Mouse (Mus musculus) brain, embryonic 14.5 days (tissue): ENCODE measurements around the gene Aif1. TPM values are rescaled to one million over a fixed set of nuclear protein-coding genes. Genes with fewer than 3 reads are reported as not detected.

Source experiments
- DNase-seq: peaks from one replicate; pipeline ENCODE4 v3.0.0-alpha.2; 2011; ENCODE audit warnings: low read depth
- CTCF ChIP-seq: fragments of 200-500 bp; IDR thresholded peaks from 2 replicates; pipeline ENCODE4 v1.5.1; 2012; ENCODE audit warnings: inconsistent platforms, mild to moderate bottlenecking, moderate library complexity, borderline replicate concordance; ENCODE audit not compliant: insufficient read depth, insufficient read length; ENCODE audit errors: extremely low read depth
- POLR2A ChIP-seq: fragments of 200-500 bp; IDR thresholded peaks from 2 replicates; pipeline ENCODE4 v1.6.1; 2012; ENCODE audit warnings: mild to moderate bottlenecking, inconsistent platforms, borderline replicate concordance; ENCODE audit not compliant: poor library complexity, insufficient read depth, insufficient read length, severe bottlenecking; ENCODE audit errors: extremely low read depth
- polyA plus RNA-seq: library from polyadenylated mRNA; depleted of rRNA; stranded (reverse); fragments of >200 nt; gene quantifications from 2 replicates; pipeline ENCODE4 v1.2.3, GENCODE M21; 2012

Gene Aif1
- polyA plus RNA-seq, 1 experiment: 1.6 TPM

GRCm38 (mm10) chr17:35141971-35142370, 33.9 kb downstream of the Aif1 start:
- no peak for DNase-seq
- no peak for TF ChIP-seq POLR2A
- TF ChIP-seq CTCF: no peak

GRCm38 (mm10) chr17:35140490-35140996, 35.3 kb downstream of the Aif1 start:
- no peak for TF ChIP-seq POLR2A
- no peak for TF ChIP-seq CTCF
- no peak for DNase-seq

- DNase-seq: no peak
- TF ChIP-seq POLR2A: no peak
- TF ChIP-seq CTCF: no peak
Measured at GRCm38 (mm10) chr17:35139269-35139668, 36.6 kb downstream of the Aif1 start.

- no peak for TF ChIP-seq POLR2A
- no peak for TF ChIP-seq CTCF
Measured at GRCm38 (mm10) chr17:35135591-35136320, 40.1 kb downstream of the Aif1 start.

GRCm38 (mm10) chr17:35134801-35135590, 40.9 kb downstream of the Aif1 start, which contains the start of gene Bag6:
TSS of gene Bag6 (plus strand) at chr17:35135178.
- TF ChIP-seq CTCF (no peak), POLR2A (peak; percentile 77)
- peak; percentile 98 for DNase-seq

More at GRCm38 (mm10) chr17:35135591-35136320, 40.1 kb downstream of the Aif1 start:
- no peak for DNase-seq

- TF ChIP-seq POLR2A: no peak
- TF ChIP-seq CTCF: no peak
- no peak for DNase-seq
Measured at GRCm38 (mm10) chr17:35133517-35133916, 42.4 kb downstream of the Aif1 start.

GRCm38 (mm10) chr17:35132174-35132560, 43.7 kb downstream of the Aif1 start:
- TF ChIP-seq CTCF: no peak
- no peak for TF ChIP-seq POLR2A
- no peak for DNase-seq

GRCm38 (mm10) chr17:35131500-35132173, 44.2 kb downstream of the Aif1 start, which contains the start of gene Apom:
TSS of gene Apom (minus strand) at chr17:35132050.
- DNase-seq: no peak
- TF ChIP-seq POLR2A (no peak), CTCF (no peak)

GRCm38 (mm10) chr17:35131038-35131437, 44.8 kb downstream of the Aif1 start:
- no peak for TF ChIP-seq POLR2A
- TF ChIP-seq CTCF: no peak
- no peak for DNase-seq

- no peak for DNase-seq
- TF ChIP-seq POLR2A (no peak), CTCF (no peak)
Measured at GRCm38 (mm10) chr17:35128996-35129395, 46.9 kb downstream of the Aif1 start.

- TF ChIP-seq CTCF (no peak), POLR2A (no peak)
- DNase-seq: no peak
Measured at GRCm38 (mm10) chr17:35127017-35127416, 48.9 kb downstream of the Aif1 start.
